Mouse (Mus musculus): ENCODE data around the gene Mlx. TPM values are rescaled to one million over a fixed set of nuclear protein-coding genes. Genes with fewer than 3 reads are reported as not detected.

Gene Mlx
- total RNA-seq, 2 experiments from 2014 or later: 17.4 to 17.6 TPM

DNA sequence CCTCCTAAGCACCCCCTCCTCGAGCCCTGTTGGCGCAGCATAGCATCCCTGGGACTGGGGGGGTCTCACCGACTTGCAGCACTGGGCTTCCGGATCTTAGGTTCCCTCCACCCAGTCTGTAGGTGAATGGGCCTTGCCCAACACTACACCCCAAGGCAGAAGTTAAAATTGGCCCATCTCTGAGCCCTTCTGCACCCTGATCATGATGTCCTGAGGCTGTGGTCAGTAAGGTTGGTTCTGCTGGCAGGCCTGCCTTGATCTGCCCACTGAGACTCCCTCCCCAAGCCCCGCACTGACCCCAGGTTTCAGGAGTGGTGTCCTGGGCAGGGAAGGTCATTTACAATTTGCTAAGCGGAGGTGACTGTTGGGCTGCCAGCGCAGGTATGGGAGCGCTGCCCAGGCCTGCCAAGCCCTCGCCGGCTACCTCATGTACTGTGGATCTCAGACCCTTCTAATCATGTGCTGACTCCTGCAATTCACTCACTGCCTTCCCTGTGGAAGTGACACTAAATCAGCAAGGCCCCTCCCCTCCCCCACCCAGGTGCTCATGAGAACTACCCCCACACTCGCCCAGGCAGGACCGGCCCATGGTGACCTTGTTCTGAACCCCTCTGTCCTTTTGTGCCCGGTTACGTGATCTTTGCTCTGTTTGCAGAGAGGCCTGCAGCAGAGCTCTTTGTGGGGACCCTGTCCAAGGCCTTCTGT lies 24.0 kb upstream of the Mlx start:
- intact Hi-C loops (cut with DNase I): loop anchor here (5.0 kb wide), 1 partner anchor 351 kb away; the partner anchor contains the start of genes Hspb9 and Kat2a
- DNase-seq: no peak

GRCm38 (mm10) chr11:101063676-101064327 lies 23.3 kb upstream of the Mlx start:
- intact Hi-C loops (cut with DNase I): loop anchor here (5.0 kb wide), 1 partner anchor 352 kb away; the partner anchor contains the start of genes Hspb9 and Kat2a
- DNase-seq: peak; percentile 72 to 82

DNA sequence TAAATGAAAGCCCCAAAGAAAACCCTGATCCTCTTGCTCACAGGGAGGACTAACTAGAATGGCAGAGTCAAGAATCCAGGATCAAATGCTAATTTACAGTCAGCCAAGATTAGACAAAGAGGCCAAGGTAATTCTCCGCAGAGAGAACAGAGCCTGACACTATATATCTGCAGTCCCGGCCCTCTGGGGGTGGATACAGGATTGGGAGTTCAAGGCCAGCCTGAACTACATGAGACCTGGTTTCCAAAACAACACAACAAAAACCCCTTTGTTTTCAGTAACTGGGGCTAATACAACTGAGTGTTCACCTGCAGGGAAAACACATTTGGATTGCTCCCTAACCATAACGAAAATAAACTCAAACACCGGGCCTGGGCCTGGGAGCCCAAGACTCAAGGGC lies 22.6 kb upstream of the Mlx start:
- DNase-seq: no peak
- intact Hi-C loops (cut with DNase I): loop anchor here (5.0 kb wide), 1 partner anchor 352 kb away; the partner anchor contains the start of genes Hspb9 and Kat2a

GRCm38 (mm10) chr11:101065002-101065401 lies 22.1 kb upstream of the Mlx start:
- no peak for DNase-seq

DNA sequence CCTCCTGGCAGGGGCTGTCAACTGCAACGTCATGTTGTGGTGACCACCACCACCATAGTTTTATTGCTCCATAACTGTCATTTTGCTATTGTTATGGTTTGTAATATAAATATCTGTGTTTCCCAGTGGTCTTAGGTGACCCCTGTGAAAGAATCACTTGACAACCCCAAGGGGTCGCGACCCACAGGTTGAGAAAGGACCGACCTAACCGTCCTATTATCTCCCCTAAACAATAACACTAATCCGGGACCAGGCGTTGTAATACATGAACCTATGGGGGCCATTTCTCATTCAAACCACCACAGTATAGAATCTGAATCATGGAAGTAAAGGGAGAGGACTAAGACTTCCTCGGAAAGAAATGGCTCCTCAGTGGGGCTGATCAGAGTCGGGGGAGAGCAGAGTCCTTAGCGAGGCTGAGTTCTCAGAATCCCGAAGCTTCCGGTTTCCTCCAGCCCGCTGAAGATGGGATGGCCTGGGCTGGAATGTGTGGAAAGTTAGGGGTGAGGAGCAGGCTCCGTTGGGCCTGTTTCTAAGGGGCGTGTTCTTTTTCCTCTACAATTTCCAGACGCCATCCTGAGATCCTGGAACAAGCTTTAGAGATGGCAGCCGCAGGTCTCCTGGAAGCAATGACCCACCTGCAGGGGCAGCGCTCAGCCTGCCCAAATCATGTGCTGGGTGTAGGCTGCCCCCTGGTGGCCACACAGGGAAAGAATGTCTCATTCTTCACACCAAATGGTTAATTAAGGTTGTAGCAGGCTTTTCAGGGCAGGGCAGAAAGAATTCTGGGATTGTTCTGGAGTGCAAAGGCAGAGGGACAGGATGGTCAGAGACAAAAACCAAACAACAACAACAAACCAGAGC lies 20.3 kb upstream of the Mlx start:
- intact Hi-C loops (cut with DNase I): loop anchor here (2.0 kb wide), 1 partner anchor 84 kb away; no protein-coding TSS in a partner anchor
- peak; percentile 84 to 89 for DNase-seq

More at GRCm38 (mm10) chr11:101065002-101065401, 22.1 kb upstream of the Mlx start:
- intact Hi-C loops (cut with DNase I): no loop called here

GRCm38 (mm10) chr11:101069391-101070188 lies 17.5 kb upstream of the Mlx start, which contains the start of gene Naglu:
Gene Naglu, plus strand, starts transcription at chr11:101070012.
- intact Hi-C loops (cut with DNase I): no loop called here
- peak; percentile 93 to 96 for DNase-seq

GRCm38 (mm10) chr11:101070189-101070527 lies 16.9 kb upstream of the Mlx start:
- intact Hi-C loops (cut with DNase I): no loop called here
- no peak for DNase-seq

GRCm38 (mm10) chr11:101070987-101071386 lies 16.1 kb upstream of the Mlx start:
- DNase-seq: no peak
- intact Hi-C loops (cut with DNase I): no loop called here

DNA sequence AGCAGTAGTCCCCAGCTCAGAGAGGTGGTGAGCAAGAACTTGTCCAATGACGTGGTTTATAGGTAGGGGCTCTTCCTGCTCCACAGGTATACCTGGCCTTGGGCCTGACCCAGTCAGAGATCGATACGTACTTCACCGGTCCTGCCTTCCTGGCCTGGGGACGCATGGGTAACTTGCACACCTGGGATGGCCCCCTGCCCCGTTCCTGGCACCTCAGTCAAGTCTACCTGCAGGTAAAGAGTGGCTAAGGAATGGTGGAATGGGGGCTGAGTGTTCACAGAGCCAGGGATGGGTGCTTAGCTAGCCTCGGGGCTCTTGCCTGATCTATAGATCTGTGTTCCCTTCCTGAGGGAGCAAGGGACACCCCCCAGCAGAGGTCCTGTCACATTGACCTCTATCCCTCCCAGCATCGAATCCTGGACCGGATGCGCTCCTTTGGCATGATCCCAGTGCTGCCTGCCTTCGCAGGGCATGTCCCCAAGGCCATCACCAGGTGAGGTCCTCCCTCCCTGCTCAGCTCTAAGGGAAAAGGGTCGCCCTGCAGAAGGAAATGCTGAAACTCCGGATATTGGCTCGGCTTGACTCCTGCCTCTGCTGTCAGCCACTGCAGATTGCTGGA lies 15.2 kb upstream of the Mlx start:
- no peak for DNase-seq
- intact Hi-C loops (cut with DNase I): no loop called here

DNA sequence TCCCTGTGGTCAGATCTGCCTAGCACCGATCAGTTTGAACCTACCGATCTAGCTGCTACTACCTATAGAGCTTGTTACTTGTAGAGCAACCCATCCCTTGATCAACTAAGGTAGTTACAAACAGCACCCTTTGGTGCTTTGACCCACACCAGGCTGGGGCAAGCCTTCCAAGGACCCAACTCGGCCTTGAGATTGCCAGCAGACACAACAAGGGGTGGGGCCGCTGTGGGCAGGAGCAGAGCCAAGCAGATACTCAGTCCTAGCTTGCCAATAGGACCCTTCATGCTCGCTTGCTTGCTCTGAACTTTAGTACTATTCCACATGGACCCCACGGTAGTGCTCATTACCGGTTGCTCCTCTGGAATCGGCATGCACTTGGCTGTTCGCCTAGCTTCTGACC lies 9.0 kb upstream of the Mlx start, which contains the start of gene Hsd17b1:
Gene Hsd17b1 (plus strand): TSS at position 291 of the 400 bp plus-strand sequence.
- intact Hi-C loops (cut with DNase I): no loop called here

GRCm38 (mm10) chr11:101079746-101080145 lies 7.3 kb upstream of the Mlx start:
- DNase-seq: no peak
- intact Hi-C loops (cut with DNase I): no loop called here

More for the DNA sequence above, 9.0 kb upstream of the Mlx start, which contains the start of gene Hsd17b1:
- no peak for DNase-seq

DNA sequence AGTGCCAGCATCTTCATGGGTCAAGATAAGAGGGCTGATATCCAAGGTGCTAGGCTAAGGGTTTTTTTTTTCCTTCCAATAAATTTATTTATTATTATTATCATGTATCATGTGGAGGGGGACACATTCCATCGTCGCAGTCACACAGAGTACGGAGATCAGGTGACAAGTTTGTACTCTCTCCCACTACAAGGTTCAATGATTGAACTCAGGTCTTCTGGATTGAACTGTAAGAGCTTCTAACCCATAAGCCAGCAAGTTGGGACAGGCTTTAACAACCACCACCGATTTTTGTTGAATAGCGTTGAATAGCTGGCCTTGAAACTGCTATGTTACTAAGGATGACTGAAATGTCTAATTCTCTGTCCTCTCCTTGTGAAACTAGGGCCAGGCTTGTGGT lies 6.7 kb upstream of the Mlx start:
- DNase-seq: no peak
- intact Hi-C loops (cut with DNase I): no loop called here

DNA sequence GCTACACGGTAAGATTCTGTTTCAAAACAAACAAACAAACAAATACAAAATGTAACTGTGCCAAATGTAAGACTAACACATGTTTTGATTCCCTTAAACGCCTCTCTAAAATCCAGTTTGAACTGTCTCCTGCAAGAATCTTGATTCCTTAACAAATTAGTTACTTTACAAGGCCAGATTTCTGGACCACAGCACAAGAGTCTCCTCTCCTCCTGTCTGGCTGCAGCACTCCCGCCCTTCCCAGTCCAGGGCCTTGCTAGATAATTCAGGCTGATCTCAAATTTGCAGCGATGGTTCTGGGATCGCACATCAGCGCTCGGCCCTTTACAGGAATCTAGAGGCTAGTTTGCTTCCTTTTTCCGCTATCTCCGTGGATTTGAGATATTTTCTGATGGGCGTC lies 5.4 kb upstream of the Mlx start:
- no peak for DNase-seq
- intact Hi-C loops (cut with DNase I): no loop called here

DNA sequence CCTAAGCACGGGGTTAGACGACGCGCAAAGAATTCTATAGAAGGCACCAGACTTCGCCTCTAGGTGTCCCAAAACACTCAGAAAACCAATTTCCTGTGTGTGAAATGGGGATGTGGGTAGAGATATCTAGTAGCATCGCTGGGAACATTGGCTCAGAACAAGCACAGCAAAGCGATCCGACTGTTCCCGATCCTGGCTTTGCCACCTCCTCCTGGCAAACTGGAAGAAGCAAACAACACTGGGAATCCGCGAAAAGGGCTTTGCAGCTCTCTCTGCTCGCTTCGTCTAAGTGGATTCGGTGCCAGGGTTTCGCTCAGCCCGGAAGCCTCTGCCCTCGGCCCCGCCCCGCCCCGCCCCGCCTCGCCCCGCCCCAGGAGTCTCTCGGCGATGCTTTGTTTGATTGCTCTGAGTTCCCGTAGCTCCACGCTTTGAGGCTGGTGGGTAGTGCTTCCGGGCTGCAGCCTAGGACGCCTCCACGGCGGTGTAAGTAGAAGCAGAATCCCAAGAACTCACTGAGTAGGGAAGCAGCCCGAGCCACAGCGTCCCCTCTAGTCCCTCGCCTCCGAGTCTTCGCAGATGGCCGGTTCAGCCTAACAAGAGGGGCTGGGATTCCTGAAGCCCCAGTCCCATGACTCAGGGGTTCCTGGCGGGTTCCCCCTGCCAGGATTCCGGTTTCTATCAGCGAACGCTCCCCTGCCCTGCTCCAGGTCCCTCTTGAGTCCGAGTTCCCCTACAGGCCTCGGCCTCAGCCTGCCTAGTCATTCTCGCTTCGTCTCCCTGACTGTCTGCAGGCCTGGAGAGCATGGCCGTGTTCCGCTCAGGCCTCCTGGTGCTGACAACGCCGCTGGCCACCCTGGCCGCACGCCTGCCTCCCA lies 4.6 kb upstream of the Mlx start, which contains the start of gene Coasy:
Gene Coasy (plus strand): TSS at position 358 of the 875 bp plus-strand sequence.
- peak; percentile 77 to 81 for DNase-seq
- intact Hi-C loops (cut with DNase I): no loop called here

- intact Hi-C loops (cut with DNase I): no loop called here
- no peak for DNase-seq
Observed at GRCm38 (mm10) chr11:101083083-101083697, 3.9 kb upstream of the Mlx start.

GRCm38 (mm10) chr11:101084246-101084645 lies 2.8 kb upstream of the Mlx start:
- intact Hi-C loops (cut with DNase I): no loop called here
- no peak for DNase-seq

GRCm38 (mm10) chr11:101084811-101085210 lies 2.3 kb upstream of the Mlx start:
- intact Hi-C loops (cut with DNase I): no loop called here

More at GRCm38 (mm10) chr11:101084811-101085210, 2.3 kb upstream of the Mlx start:
- no peak for DNase-seq
